Mouse (Mus musculus): ENCODE measurements around the gene Trmu. TPM values are rescaled to one million over a fixed set of nuclear protein-coding genes. Genes with fewer than 3 reads are reported as not detected.
A peak's percentile ranks its signal among the peaks of the same experiment; 100 is the strongest.

The Trmu gene
- total RNA-seq, 1 experiment, result 30.4 TPM

DNA sequence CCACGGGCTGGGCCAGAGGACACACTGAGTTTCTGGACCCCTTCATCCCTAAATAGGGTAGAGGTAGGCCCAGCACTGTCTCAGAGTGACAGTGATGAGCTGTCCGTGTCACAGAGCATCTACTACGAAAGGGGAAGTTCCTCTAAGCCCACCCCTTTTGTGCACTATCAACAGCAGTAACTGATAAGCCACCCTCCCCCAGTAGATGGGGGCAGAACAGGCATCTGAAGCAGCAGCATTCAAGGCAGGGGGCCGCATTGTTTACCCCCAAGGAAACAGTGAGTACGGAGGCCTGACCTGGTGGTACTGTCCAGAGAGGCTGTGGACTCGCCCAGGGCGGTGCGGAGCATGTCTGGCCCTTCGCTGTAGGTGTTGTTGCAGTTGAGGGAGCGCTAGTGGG lies 23.4 kb downstream of the Trmu start:
- H3K9ac ChIP-seq (ENCODE audit: insufficient read depth, low read depth, low read length, poor library complexity, severe bottlenecking), result no peak overlapping the region
- peaks cover 0 to 19% of the 10 kb centered on the region in 2 experiments; a peak in 1 of 4 replicates for H3K4me1 ChIP-seq (ENCODE audit: control insufficient read depth in 2 of 2, insufficient read depth in 2 of 2, low read length in 2 of 2, poor library complexity in 1 of 2)
- H3K36me3 ChIP-seq (ENCODE audit: control insufficient read depth, insufficient read depth, low read length, poor library complexity, severe bottlenecking), result peaks cover 7% of the 10 kb centered on the region; the same call in 1 of the 2 replicates
- in situ Hi-C loops (cut with MboI; ENCODE audit: low sequenced_read_pairs in 2 of 2, unreplicated experiment in 2 of 2), result loop anchor here in 1 of 2 experiments (25.0 kb wide), 1 partner anchor 235 kb away; no protein-coding TSS in a partner anchor
- H3K9me3 ChIP-seq (ENCODE audit: control insufficient read depth, insufficient read depth, low read depth, low read length), result no peaks in the 10 kb centered on the region
- H3K27ac ChIP-seq (ENCODE audit: insufficient read depth, low read depth, low read length, poor library complexity, severe bottlenecking), result no peak overlapping the region
- no peak for DNase-seq (ENCODE audit: low read depth, low spot score)
- TF ChIP-seq ZNF384 (IDR thresholded peaks at IDR 0.05; ENCODE audit: low read depth, low read length), result no peak
- no peak for TF ChIP-seq ZC3H11A (IDR thresholded peaks at IDR 0.05; ENCODE audit: borderline replicate concordance, low read depth, low read length)
- TF ChIP-seq CHD2 (IDR thresholded peaks at IDR 0.05; ENCODE audit: low read depth, low read length), result no peak
- TF ChIP-seq MAFK (IDR thresholded peaks at IDR 0.05; ENCODE audit: insufficient read depth, low read depth, low read length), result no peak
- TF ChIP-seq HCFC1 (IDR thresholded peaks at IDR 0.05; ENCODE audit: borderline replicate concordance, insufficient read depth, low read length), result no peak
- H3K4me3 ChIP-seq (ENCODE audit: insufficient read depth in 1 of 2, low read depth in 1 of 2, low read length in 2 of 2, poor library complexity in 1 of 2, severe bottlenecking in 1 of 2), result no peak overlapping the region

DNA sequence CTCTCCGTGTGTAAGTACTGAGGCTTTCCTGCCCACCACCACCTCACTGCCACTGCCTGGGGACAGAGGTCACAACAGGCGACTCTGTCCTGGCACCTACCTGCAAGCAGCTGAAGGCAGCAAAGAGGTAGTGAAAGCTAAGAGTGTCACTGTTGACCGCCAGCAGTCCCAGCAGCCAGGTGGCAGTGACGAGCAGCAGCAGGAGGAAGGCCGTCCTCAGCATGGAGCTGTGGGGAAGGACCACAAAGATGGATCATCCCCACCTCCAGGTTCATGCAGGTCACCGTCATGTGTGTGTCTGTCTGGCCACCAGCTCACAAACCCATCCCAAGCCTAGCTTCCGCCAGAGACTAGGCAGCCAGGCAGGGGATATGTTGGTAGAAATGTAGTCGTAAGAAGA lies 24.7 kb downstream of the Trmu start:
- in situ Hi-C loops (cut with MboI; ENCODE audit: low sequenced_read_pairs in 2 of 2, unreplicated experiment in 2 of 2), result loop anchor here in 1 of 2 experiments (25.0 kb wide), 1 partner anchor 233 kb away; no protein-coding TSS in a partner anchor
- H3K9me3 ChIP-seq (ENCODE audit: control insufficient read depth, insufficient read depth, low read depth, low read length), result no peaks in the 10 kb centered on the region
- DNase-seq (ENCODE audit: low read depth, low spot score), result peak; percentile 25
- peaks cover 0 to 19% of the 10 kb centered on the region in 2 experiments; a peak in 1 of 4 replicates for H3K4me1 ChIP-seq (ENCODE audit: control insufficient read depth in 2 of 2, insufficient read depth in 2 of 2, low read length in 2 of 2, poor library complexity in 1 of 2)
- no peak overlapping the region for H3K9ac ChIP-seq (ENCODE audit: insufficient read depth, low read depth, low read length, poor library complexity, severe bottlenecking)
- H3K27ac ChIP-seq (ENCODE audit: insufficient read depth, low read depth, low read length, poor library complexity, severe bottlenecking), result no peak overlapping the region
- H3K4me3 ChIP-seq (ENCODE audit: insufficient read depth in 1 of 2, low read depth in 1 of 2, low read length in 2 of 2, poor library complexity in 1 of 2, severe bottlenecking in 1 of 2), result peak overlapping the region in 1 of 2 experiments; percentile 18; a peak in 1 of 4 replicates
- TF ChIP-seq ZC3H11A (IDR thresholded peaks at IDR 0.05; ENCODE audit: borderline replicate concordance, low read depth, low read length) (no peak), HCFC1 (IDR thresholded peaks at IDR 0.05; ENCODE audit: borderline replicate concordance, insufficient read depth, low read length) (no peak), ZNF384 (IDR thresholded peaks at IDR 0.05; ENCODE audit: low read depth, low read length) (no peak), MAFK (IDR thresholded peaks at IDR 0.05; ENCODE audit: insufficient read depth, low read depth, low read length) (no peak), CHD2 (IDR thresholded peaks at IDR 0.05; ENCODE audit: low read depth, low read length) (no peak)
- no peaks in the 10 kb centered on the region; the same call in 1 of the 2 replicates for H3K36me3 ChIP-seq (ENCODE audit: control insufficient read depth, insufficient read depth, low read length, poor library complexity, severe bottlenecking)

DNA sequence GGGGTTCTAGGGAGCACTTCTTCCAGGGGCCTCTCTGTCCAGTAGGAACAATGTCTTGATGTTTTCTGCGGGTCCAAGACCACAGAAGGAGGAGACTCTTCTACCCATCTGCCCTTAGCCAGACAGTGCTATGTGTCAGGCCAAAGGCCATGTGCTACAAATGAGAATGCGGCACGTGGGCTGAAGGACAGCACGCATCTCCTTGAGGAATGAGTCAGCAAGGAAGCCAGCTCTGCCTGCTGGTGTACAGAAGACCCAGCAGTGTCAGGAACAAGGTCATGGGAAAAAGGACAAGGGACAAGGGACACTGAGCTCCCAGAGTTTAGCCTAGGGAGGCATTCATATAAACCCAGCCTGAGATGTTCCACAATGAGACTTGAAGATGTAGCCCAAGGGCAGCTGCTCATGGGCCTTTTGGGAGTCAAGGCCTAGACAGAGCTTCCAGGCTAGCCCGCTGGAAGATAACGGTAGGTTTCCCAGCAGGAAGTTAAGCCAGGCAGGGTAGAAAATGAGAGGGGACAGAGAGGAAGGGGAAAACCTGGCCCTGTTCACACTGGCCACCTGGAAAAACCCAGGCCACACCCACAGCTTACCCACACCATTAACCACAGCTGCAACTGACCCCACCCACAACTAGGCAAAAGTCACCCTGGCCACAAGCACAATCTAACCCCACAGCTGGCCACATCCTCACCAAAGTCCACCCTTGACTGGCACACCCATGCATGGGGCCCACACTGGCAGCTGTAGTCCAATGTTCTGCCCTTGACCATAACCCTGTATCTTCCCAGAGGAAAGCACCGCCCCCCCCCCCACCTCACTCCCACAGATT lies 29.8 kb downstream of the Trmu start:
- Histone ChIP-seq H3K4me1 (ENCODE audit: control insufficient read depth in 2 of 2, insufficient read depth in 2 of 2, low read length in 2 of 2, poor library complexity in 1 of 2) (peaks cover 0 to 7% of the 10 kb centered on the region in 2 experiments; a peak in 1 of 4 replicates), H3K9ac (ENCODE audit: insufficient read depth, low read depth, low read length, poor library complexity, severe bottlenecking) (no peak overlapping the region), H3K9me3 (ENCODE audit: control insufficient read depth, insufficient read depth, low read depth, low read length) (no peaks in the 10 kb centered on the region), H3K4me3 (ENCODE audit: insufficient read depth in 1 of 2, low read depth in 1 of 2, low read length in 2 of 2, poor library complexity in 1 of 2, severe bottlenecking in 1 of 2) (no peak overlapping the region), H3K36me3 (ENCODE audit: control insufficient read depth, insufficient read depth, low read length, poor library complexity, severe bottlenecking) (no peaks in the 10 kb centered on the region), H3K27ac (ENCODE audit: insufficient read depth, low read depth, low read length, poor library complexity, severe bottlenecking) (no peak overlapping the region)
- in situ Hi-C loops (cut with MboI; ENCODE audit: low sequenced_read_pairs in 2 of 2, unreplicated experiment in 2 of 2), result loop anchor here in 1 of 2 experiments (25.0 kb wide), 1 partner anchor 228 kb away; no protein-coding TSS in a partner anchor
- TF ChIP-seq HCFC1 (IDR thresholded peaks at IDR 0.05; ENCODE audit: borderline replicate concordance, insufficient read depth, low read length), result no peak
- TF ChIP-seq ZC3H11A (IDR thresholded peaks at IDR 0.05; ENCODE audit: borderline replicate concordance, low read depth, low read length), result no peak
- TF ChIP-seq CHD2 (IDR thresholded peaks at IDR 0.05; ENCODE audit: low read depth, low read length), result no peak
- no peak for TF ChIP-seq MAFK (IDR thresholded peaks at IDR 0.05; ENCODE audit: insufficient read depth, low read depth, low read length)
- no peak for TF ChIP-seq ZNF384 (IDR thresholded peaks at IDR 0.05; ENCODE audit: low read depth, low read length)
- DNase-seq (ENCODE audit: low read depth, low spot score), result no peak

DNA sequence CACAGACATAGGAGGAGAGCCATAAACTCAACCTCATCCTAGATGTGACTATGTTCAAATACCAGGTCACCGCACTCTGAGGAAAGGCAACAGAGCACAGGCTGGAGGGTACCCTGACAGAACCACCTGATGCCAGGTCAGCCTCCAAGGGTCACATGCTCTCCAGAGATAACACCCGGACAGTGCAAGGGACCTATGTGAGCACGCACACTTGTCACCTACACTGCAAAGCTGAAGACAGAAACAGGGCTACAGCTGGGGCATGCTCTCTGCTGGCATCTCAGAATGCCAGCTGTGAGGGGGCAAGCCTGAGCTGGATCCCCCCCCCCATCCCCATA lies 30.3 kb downstream of the Trmu start:
- TF ChIP-seq CHD2 (IDR thresholded peaks at IDR 0.05; ENCODE audit: low read depth, low read length), result no peak
- TF ChIP-seq ZC3H11A (IDR thresholded peaks at IDR 0.05; ENCODE audit: borderline replicate concordance, low read depth, low read length), result no peak
- TF ChIP-seq MAFK (IDR thresholded peaks at IDR 0.05; ENCODE audit: insufficient read depth, low read depth, low read length), result no peak
- no peak for TF ChIP-seq HCFC1 (IDR thresholded peaks at IDR 0.05; ENCODE audit: borderline replicate concordance, insufficient read depth, low read length)
- no peak for TF ChIP-seq ZNF384 (IDR thresholded peaks at IDR 0.05; ENCODE audit: low read depth, low read length)
- H3K4me1 ChIP-seq (ENCODE audit: control insufficient read depth in 2 of 2, insufficient read depth in 2 of 2, low read length in 2 of 2, poor library complexity in 1 of 2), result peaks cover 0 to 7% of the 10 kb centered on the region in 2 experiments; a peak in 1 of 4 replicates
- no peaks in the 10 kb centered on the region for H3K36me3 ChIP-seq (ENCODE audit: control insufficient read depth, insufficient read depth, low read length, poor library complexity, severe bottlenecking)
- in situ Hi-C loops (cut with MboI; ENCODE audit: low sequenced_read_pairs in 2 of 2, unreplicated experiment in 2 of 2), result loop anchor here in 1 of 2 experiments (25.0 kb wide), 1 partner anchor 228 kb away; no protein-coding TSS in a partner anchor
- H3K27ac ChIP-seq (ENCODE audit: insufficient read depth, low read depth, low read length, poor library complexity, severe bottlenecking), result no peak overlapping the region
- H3K4me3 ChIP-seq (ENCODE audit: insufficient read depth in 1 of 2, low read depth in 1 of 2, low read length in 2 of 2, poor library complexity in 1 of 2, severe bottlenecking in 1 of 2), result no peak overlapping the region
- H3K9me3 ChIP-seq (ENCODE audit: control insufficient read depth, insufficient read depth, low read depth, low read length), result no peaks in the 10 kb centered on the region
- H3K9ac ChIP-seq (ENCODE audit: insufficient read depth, low read depth, low read length, poor library complexity, severe bottlenecking), result no peak overlapping the region
- DNase-seq (ENCODE audit: low read depth, low spot score), result no peak

All from ES-E14 (cell line).